ENCODE assay signal across 8 mouse cellular contexts in the genomic region with DNA sequence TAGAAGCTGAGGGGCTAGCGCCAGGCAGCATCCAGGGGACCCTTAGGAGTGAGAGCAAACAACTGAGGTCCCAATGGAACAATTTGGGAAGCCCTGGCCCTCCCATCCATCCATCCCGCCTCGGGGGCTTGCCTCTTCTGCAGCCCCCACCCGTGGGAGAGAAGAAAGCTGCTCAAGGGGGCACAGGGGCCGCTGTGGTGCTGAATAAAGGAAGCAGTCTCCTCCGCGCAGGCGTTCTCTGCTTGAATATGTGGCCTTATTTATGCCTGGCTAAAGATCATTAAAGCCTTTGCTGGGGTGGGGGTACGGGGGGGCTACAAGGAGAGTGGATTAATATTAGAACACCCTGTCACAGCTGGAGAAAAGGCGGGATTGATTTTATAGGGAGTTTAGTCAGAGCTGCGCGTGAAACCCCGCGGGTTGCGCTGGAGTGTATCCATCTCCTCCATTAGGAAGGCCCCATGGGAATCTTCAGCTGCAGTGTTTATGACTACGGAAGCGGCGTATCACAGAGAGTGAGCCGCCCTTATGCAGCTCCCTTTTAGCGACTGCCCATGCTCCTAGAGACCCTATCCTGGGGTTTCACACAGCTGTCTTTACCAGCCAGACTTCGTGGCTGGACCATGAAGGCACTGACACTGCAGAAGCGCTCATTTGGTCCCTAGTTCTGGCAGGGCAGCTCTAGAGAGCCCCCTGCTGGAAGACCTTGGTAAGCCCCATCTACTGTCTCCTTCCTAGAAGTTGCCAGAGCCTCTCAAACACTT.
A peak's percentile ranks its signal among the peaks of the same experiment; 100 is the strongest.
DNase-seq lines count a peak whose midpoint lies in the region; ATAC-seq and TF ChIP-seq lines count a peak whose summit lies in the region.

No protein-coding gene starts in this region.

- H3K9ac ChIP-seq in hindbrain, embryonic 15.5 days: 0 out of 2 replicates have a peak overlapping the region, but pooled peaks have one; percentile 12
- H3K9ac ChIP-seq in lung, postnatal 0 days (replicated peaks; ENCODE audit: low read depth): no peak overlapping the region

- 6% methylated on average over 22 of the region's 22 CpGs for whole genome bisulfite sequencing in hindbrain, embryonic 15.5 days
- 20% methylated on average over 22 of the region's 22 CpGs for WGBS in lung, postnatal 0 days

- peak; percentile 81; the same call in 1 of the 2 replicates for ATAC-seq in hindbrain, embryonic 15.5 days (ENCODE audit: low FRiP score, low read depth)
- peak; percentile 40 for ATAC-seq in lung, postnatal 0 days
- ATAC-seq in erythroblast, adult 5-6 weeks (replicated peaks; ENCODE audit: low FRiP score, poor library complexity, severe bottlenecking): no peak

- H3K4me3 ChIP-seq in hindbrain, embryonic 15.5 days: peak overlapping the region; percentile 28
- peak overlapping the region; percentile 19; the same call in 1 of the 2 replicates for H3K4me3 ChIP-seq in lung, postnatal 0 days (ENCODE audit: low read depth, low read length)

- peak; percentile 33 for DNase-seq in WW6 (ENCODE audit: low read depth, low spot score)
- peak; percentile 85 to 86 for DNase-seq in cerebellum, postnatal 14 days
- peak; percentile 41 to 78 for DNase-seq in frontal cortex, postnatal 14 days (ENCODE audit: low spot score in 2 of 2)
- DNase-seq in layer of hippocampus, postnatal 14 days (ENCODE audit: low spot score in 2 of 2): peak; percentile 79 to 82
- peak; percentile 68 for DNase-seq in lung, postnatal 0 days (ENCODE audit: low spot score)
- peak; percentile 82 for DNase-seq in right cerebral cortex, adult 18-20 months

- no peaks in the 10 kb centered on the region for H3K9me3 ChIP-seq in hindbrain, embryonic 15.5 days
- no peaks in the 10 kb centered on the region for H3K9me3 ChIP-seq in lung, postnatal 0 days (ENCODE audit: low read length)

- peak overlapping the region; percentile 54; the same call in 1 of the 2 replicates for H3K27ac ChIP-seq in hindbrain, embryonic 15.5 days (replicated peaks)
- H3K27ac ChIP-seq in lung, postnatal 0 days (ENCODE audit: low read length): no peak overlapping the region

- no peak for TF ChIP-seq EP300 in lung, postnatal 0 days (IDR thresholded peaks at IDR 0.05)

- H3K4me2 ChIP-seq in hindbrain, embryonic 15.5 days: peak overlapping the region; percentile 60
- peak overlapping the region; percentile 45; the same call in 1 of the 2 replicates for H3K4me2 ChIP-seq in lung, postnatal 0 days (replicated peaks; ENCODE audit: low read depth, low read length)

- 0 out of 2 replicates have a peak, but pooled peaks cover 5% of the 10 kb centered on the region for H3K27me3 ChIP-seq in hindbrain, embryonic 15.5 days
- H3K27me3 ChIP-seq in lung, postnatal 0 days (replicated peaks; ENCODE audit: insufficient read depth, low read length): no peaks in the 10 kb centered on the region

- peaks cover 9% of the 10 kb centered on the region for H3K4me1 ChIP-seq in hindbrain, embryonic 15.5 days (replicated peaks)
- no peaks in the 10 kb centered on the region for H3K4me1 ChIP-seq in lung, postnatal 0 days (ENCODE audit: insufficient read depth, low read depth, low read length)

- TF ChIP-seq CTCF in lung, postnatal 0 days (IDR thresholded peaks at IDR 0.05): peak; percentile 81

- no peaks in the 10 kb centered on the region for H3K36me3 ChIP-seq in hindbrain, embryonic 15.5 days
- H3K36me3 ChIP-seq in lung, postnatal 0 days (ENCODE audit: insufficient read depth, low read length): no peaks in the 10 kb centered on the region

Comparison
In these comparisons a context has a peak if more than half of its experiments do, and no peak if none do; other contexts are left out.
1. DNase-seq: peak in every context shown above with its lines; median percentile 86 in cerebellum, postnatal 14 days; 82 in right cerebral cortex, adult 18-20 months; 80 in layer of hippocampus, postnatal 14 days; 68 in lung, postnatal 0 days; 60 in frontal cortex, postnatal 14 days; 33 in WW6.